Mouse (Mus musculus): ENCODE measurements around the gene Adarb1. TPM values are rescaled to one million over a fixed set of nuclear protein-coding genes. Genes with fewer than 3 reads are reported as not detected.

The Adarb1 gene
- polyA plus RNA-seq, 1 experiment from 2014 or later, result 20.6 TPM

GRCm38 (mm10) chr10:77380716-77381115 lies 37.4 kb downstream of the Adarb1 start:
- Histone ChIP-seq H3K36me3 (ENCODE audit: control insufficient read depth, insufficient read depth, low read length) (no peaks in the 10 kb centered on the region), H3K9ac (ENCODE audit: low read depth, low read length) (no peak overlapping the region), H3K9me3 (ENCODE audit: control insufficient read depth, low read length) (no peaks in the 10 kb centered on the region), H3K27ac (ENCODE audit: low read depth, low read length) (no peak overlapping the region), H3K4me1 (ENCODE audit: control insufficient read depth, insufficient read depth, low read depth, low read length) (no peaks in the 10 kb centered on the region), H3K4me2 (ENCODE audit: low read length) (no peak overlapping the region), H3K27me3 (replicated peaks; ENCODE audit: control insufficient read depth, insufficient read depth, low read length) (no peaks in the 10 kb centered on the region), H3K4me3 (ENCODE audit: low read length) (no peak overlapping the region)
- WGBS, result 80% methylated on average over 6 of the region's 6 CpGs
- no peak for ATAC-seq

- 95% methylated on average over 4 of the region's 4 CpGs for WGBS
- H3K4me2 ChIP-seq (ENCODE audit: low read length), result no peak overlapping the region
- no peaks in the 10 kb centered on the region for H3K36me3 ChIP-seq (ENCODE audit: control insufficient read depth, insufficient read depth, low read length)
- no peak for ATAC-seq
- H3K9ac ChIP-seq (ENCODE audit: low read depth, low read length), result no peak overlapping the region
- no peaks in the 10 kb centered on the region for H3K9me3 ChIP-seq (ENCODE audit: control insufficient read depth, low read length)
- H3K4me1 ChIP-seq (ENCODE audit: control insufficient read depth, insufficient read depth, low read depth, low read length), result no peaks in the 10 kb centered on the region
- no peaks in the 10 kb centered on the region for H3K27me3 ChIP-seq (replicated peaks; ENCODE audit: control insufficient read depth, insufficient read depth, low read length)
- no peak overlapping the region for H3K27ac ChIP-seq (ENCODE audit: low read depth, low read length)
- no peak overlapping the region for H3K4me3 ChIP-seq (ENCODE audit: low read length)
Observed at GRCm38 (mm10) chr10:77379199-77379598, 38.9 kb downstream of the Adarb1 start.

GRCm38 (mm10) chr10:77376056-77376455 lies 42.0 kb downstream of the Adarb1 start:
- Histone ChIP-seq H3K36me3 (ENCODE audit: control insufficient read depth, insufficient read depth, low read length) (no peaks in the 10 kb centered on the region), H3K4me3 (ENCODE audit: low read length) (no peak overlapping the region), H3K27me3 (replicated peaks; ENCODE audit: control insufficient read depth, insufficient read depth, low read length) (no peaks in the 10 kb centered on the region), H3K9ac (ENCODE audit: low read depth, low read length) (no peak overlapping the region), H3K27ac (ENCODE audit: low read depth, low read length) (no peak overlapping the region), H3K9me3 (ENCODE audit: control insufficient read depth, low read length) (no peaks in the 10 kb centered on the region), H3K4me1 (ENCODE audit: control insufficient read depth, insufficient read depth, low read depth, low read length) (no peaks in the 10 kb centered on the region), H3K4me2 (ENCODE audit: low read length) (no peak overlapping the region)
- ATAC-seq, result no peak
- 93% methylated on average over 1 of the region's 1 CpGs for WGBS

GRCm38 (mm10) chr10:77374948-77375347 lies 43.1 kb downstream of the Adarb1 start:
- H3K9ac ChIP-seq (ENCODE audit: low read depth, low read length), result no peak overlapping the region
- no peaks in the 10 kb centered on the region for H3K4me1 ChIP-seq (ENCODE audit: control insufficient read depth, insufficient read depth, low read depth, low read length)
- no peak overlapping the region for H3K4me3 ChIP-seq (ENCODE audit: low read length)
- no peak overlapping the region for H3K27ac ChIP-seq (ENCODE audit: low read depth, low read length)
- 72% methylated on average over 1 of the region's 1 CpGs for WGBS
- no peak for ATAC-seq
- H3K27me3 ChIP-seq (replicated peaks; ENCODE audit: control insufficient read depth, insufficient read depth, low read length), result no peaks in the 10 kb centered on the region
- H3K9me3 ChIP-seq (ENCODE audit: control insufficient read depth, low read length), result no peaks in the 10 kb centered on the region
- no peaks in the 10 kb centered on the region for H3K36me3 ChIP-seq (ENCODE audit: control insufficient read depth, insufficient read depth, low read length)
- H3K4me2 ChIP-seq (ENCODE audit: low read length), result no peak overlapping the region

- Histone ChIP-seq H3K27ac (ENCODE audit: low read depth, low read length) (no peak overlapping the region), H3K36me3 (ENCODE audit: control insufficient read depth, insufficient read depth, low read length) (no peaks in the 10 kb centered on the region), H3K4me2 (ENCODE audit: low read length) (no peak overlapping the region), H3K9ac (ENCODE audit: low read depth, low read length) (no peak overlapping the region), H3K4me1 (ENCODE audit: control insufficient read depth, insufficient read depth, low read depth, low read length) (no peaks in the 10 kb centered on the region; the same call in 1 of the 2 replicates), H3K4me3 (ENCODE audit: low read length) (no peak overlapping the region), H3K9me3 (ENCODE audit: control insufficient read depth, low read length) (no peaks in the 10 kb centered on the region), H3K27me3 (replicated peaks; ENCODE audit: control insufficient read depth, insufficient read depth, low read length) (no peaks in the 10 kb centered on the region)
- ATAC-seq, result no peak
- 87% methylated on average over 5 of the region's 5 CpGs for WGBS
Observed at GRCm38 (mm10) chr10:77374407-77374806, 43.7 kb downstream of the Adarb1 start.

GRCm38 (mm10) chr10:77370129-77370528 lies 47.9 kb downstream of the Adarb1 start:
- Histone ChIP-seq H3K4me2 (ENCODE audit: low read length) (no peak overlapping the region), H3K27me3 (replicated peaks; ENCODE audit: control insufficient read depth, insufficient read depth, low read length) (no peaks in the 10 kb centered on the region), H3K9me3 (ENCODE audit: control insufficient read depth, low read length) (no peaks in the 10 kb centered on the region), H3K27ac (ENCODE audit: low read depth, low read length) (no peak overlapping the region), H3K9ac (ENCODE audit: low read depth, low read length) (no peak overlapping the region), H3K4me3 (ENCODE audit: low read length) (no peak overlapping the region), H3K36me3 (ENCODE audit: control insufficient read depth, insufficient read depth, low read length) (no peaks in the 10 kb centered on the region), H3K4me1 (ENCODE audit: control insufficient read depth, insufficient read depth, low read depth, low read length) (no peaks in the 10 kb centered on the region; the same call in 1 of the 2 replicates)
- no peak for ATAC-seq
- WGBS, result 86% methylated on average over 5 of the region's 5 CpGs

- Histone ChIP-seq H3K4me3 (ENCODE audit: low read length) (no peak overlapping the region), H3K9me3 (ENCODE audit: control insufficient read depth, low read length) (no peaks in the 10 kb centered on the region), H3K27me3 (replicated peaks; ENCODE audit: control insufficient read depth, insufficient read depth, low read length) (no peaks in the 10 kb centered on the region), H3K36me3 (ENCODE audit: control insufficient read depth, insufficient read depth, low read length) (no peaks in the 10 kb centered on the region), H3K9ac (ENCODE audit: low read depth, low read length) (no peak overlapping the region), H3K4me1 (ENCODE audit: control insufficient read depth, insufficient read depth, low read depth, low read length) (no peaks in the 10 kb centered on the region; the same call in 1 of the 2 replicates), H3K27ac (ENCODE audit: low read depth, low read length) (no peak overlapping the region), H3K4me2 (ENCODE audit: low read length) (no peak overlapping the region)
- WGBS, result 65% methylated on average over 6 of the region's 6 CpGs
- no peak for ATAC-seq
Observed at GRCm38 (mm10) chr10:77367973-77368372, 50.1 kb downstream of the Adarb1 start.

GRCm38 (mm10) chr10:77366959-77367358 lies 51.1 kb downstream of the Adarb1 start:
- Histone ChIP-seq H3K9ac (ENCODE audit: low read depth, low read length) (no peak overlapping the region), H3K4me3 (ENCODE audit: low read length) (no peak overlapping the region), H3K4me2 (ENCODE audit: low read length) (no peak overlapping the region), H3K27me3 (replicated peaks; ENCODE audit: control insufficient read depth, insufficient read depth, low read length) (no peaks in the 10 kb centered on the region), H3K4me1 (ENCODE audit: control insufficient read depth, insufficient read depth, low read depth, low read length) (no peaks in the 10 kb centered on the region; the same call in 1 of the 2 replicates), H3K9me3 (ENCODE audit: control insufficient read depth, low read length) (no peaks in the 10 kb centered on the region), H3K27ac (ENCODE audit: low read depth, low read length) (no peak overlapping the region), H3K36me3 (ENCODE audit: control insufficient read depth, insufficient read depth, low read length) (no peaks in the 10 kb centered on the region)
- WGBS, result 97% methylated on average over 4 of the region's 4 CpGs
- no peak for ATAC-seq

GRCm38 (mm10) chr10:77365212-77365611 lies 52.9 kb downstream of the Adarb1 start:
- WGBS, result 90% methylated on average over 2 of the region's 2 CpGs
- H3K9ac ChIP-seq (ENCODE audit: low read depth, low read length), result no peak overlapping the region
- no peak overlapping the region for H3K27ac ChIP-seq (ENCODE audit: low read depth, low read length)
- H3K4me1 ChIP-seq (ENCODE audit: control insufficient read depth, insufficient read depth, low read depth, low read length), result no peaks in the 10 kb centered on the region; the same call in 1 of the 2 replicates
- no peaks in the 10 kb centered on the region for H3K27me3 ChIP-seq (replicated peaks; ENCODE audit: control insufficient read depth, insufficient read depth, low read length)
- H3K36me3 ChIP-seq (ENCODE audit: control insufficient read depth, insufficient read depth, low read length), result no peaks in the 10 kb centered on the region
- no peaks in the 10 kb centered on the region for H3K9me3 ChIP-seq (ENCODE audit: control insufficient read depth, low read length)
- no peak overlapping the region for H3K4me3 ChIP-seq (ENCODE audit: low read length)
- ATAC-seq, result no peak
- H3K4me2 ChIP-seq (ENCODE audit: low read length), result no peak overlapping the region

GRCm38 (mm10) chr10:77360486-77360885 lies 57.6 kb downstream of the Adarb1 start:
- Histone ChIP-seq H3K36me3 (ENCODE audit: control insufficient read depth, insufficient read depth, low read length) (no peaks in the 10 kb centered on the region), H3K27ac (ENCODE audit: low read depth, low read length) (no peak overlapping the region), H3K27me3 (replicated peaks; ENCODE audit: control insufficient read depth, insufficient read depth, low read length) (no peaks in the 10 kb centered on the region), H3K4me3 (ENCODE audit: low read length) (no peak overlapping the region), H3K9me3 (ENCODE audit: control insufficient read depth, low read length) (no peaks in the 10 kb centered on the region), H3K4me1 (ENCODE audit: control insufficient read depth, insufficient read depth, low read depth, low read length) (no peaks in the 10 kb centered on the region), H3K9ac (ENCODE audit: low read depth, low read length) (no peak overlapping the region), H3K4me2 (ENCODE audit: low read length) (no peak overlapping the region)
- 83% methylated on average over 2 of the region's 2 CpGs for WGBS
- ATAC-seq, result no peak

Measured in hindbrain, embryonic 16.5 days (tissue).